37 mouse cellular contexts compared by ENCODE assay signal in genomic region chr5:103181622-103182021, GRCm38 (mm10). TPM values are rescaled to one million over a fixed set of nuclear protein-coding genes. Genes with fewer than 3 reads are reported as not detected.
"Had no signal": no experiment of that assay in that cellular context is flagged by ENCODE, and none has a peak within 500 bp of the region (broad histone marks: within the 10 kb centered on the region; RNA-seq: fewer than 3 reads in every experiment).

No protein-coding gene starts in this region.

- DNase-seq: left cerebral cortex, postnatal 4 days; liver; liver, embryonic 13.5 days; liver, postnatal 0 days; lung, adult 18-20 months; lung, adult 2 months; lung, embryonic 14.5 days; lung, postnatal 10 days; lung, postnatal 14 days; lung, postnatal 36 days; lung, postnatal 4 days; midbrain, embryonic 14.5 days had no signal

- H3K4me1 ChIP-seq: limb, embryonic 12.5 days; limb, embryonic 15.5 days; liver, embryonic 12.5 days; liver, embryonic 13.5 days; liver, embryonic 15.5 days; lung, embryonic 15.5 days; megakaryocyte, embryonic 14.5 days had no signal

- H3K27ac ChIP-seq: left cerebral cortex, adult 2 months; limb, embryonic 10.5 days; limb, embryonic 12.5 days; limb, embryonic 13.5 days; limb, embryonic 15.5 days; liver, embryonic 12.5 days; liver, embryonic 13.5 days; liver, embryonic 14.5 days; liver, embryonic 15.5 days; lung, embryonic 15.5 days; macrophage; midbrain, embryonic 10.5 days; midbrain, embryonic 12.5 days; midbrain, embryonic 13.5 days; midbrain, embryonic 15.5 days had no signal

- H3K27me3 ChIP-seq: limb, embryonic 12.5 days; limb, embryonic 13.5 days; limb, embryonic 15.5 days; liver, embryonic 12.5 days; liver, embryonic 13.5 days; liver, embryonic 15.5 days; lung, embryonic 15.5 days; megakaryocyte, embryonic 14.5 days; midbrain, embryonic 12.5 days; midbrain, embryonic 13.5 days; midbrain, embryonic 15.5 days had no signal

- H3K9ac ChIP-seq: limb, embryonic 12.5 days; limb, embryonic 13.5 days; limb, embryonic 15.5 days; liver, embryonic 12.5 days; liver, embryonic 13.5 days; liver, embryonic 14.5 days; liver, embryonic 15.5 days; liver, postnatal 0 days; lung, embryonic 14.5 days; lung, embryonic 15.5 days; midbrain, embryonic 12.5 days; midbrain, embryonic 13.5 days; midbrain, embryonic 15.5 days had no signal

- H3K9me3 ChIP-seq: limb, embryonic 10.5 days; limb, embryonic 13.5 days; limb, embryonic 15.5 days; liver, embryonic 12.5 days; liver, embryonic 13.5 days; liver, embryonic 15.5 days; lung, embryonic 15.5 days; midbrain, embryonic 15.5 days had no signal

- H3K4me2 ChIP-seq: limb, embryonic 12.5 days; limb, embryonic 13.5 days; limb, embryonic 15.5 days; liver, embryonic 11.5 days; liver, embryonic 12.5 days; liver, embryonic 13.5 days; liver, embryonic 15.5 days; lung, embryonic 14.5 days; lung, embryonic 15.5 days; midbrain, embryonic 12.5 days; midbrain, embryonic 13.5 days; midbrain, embryonic 15.5 days had no signal

- H3K4me3 ChIP-seq: left cerebral cortex, adult 2 months; limb, embryonic 10.5 days; limb, embryonic 12.5 days; limb, embryonic 13.5 days; limb, embryonic 15.5 days; liver, embryonic 12.5 days; liver, embryonic 13.5 days; liver, embryonic 15.5 days; lung, embryonic 15.5 days; megakaryocyte, embryonic 14.5 days; midbrain, embryonic 10.5 days; midbrain, embryonic 12.5 days; midbrain, embryonic 13.5 days; midbrain, embryonic 15.5 days; myocyte had no signal

- ATAC-seq: liver, embryonic 12.5 days; liver, postnatal 0 days; lung, postnatal 0 days; midbrain, embryonic 13.5 days; midbrain, embryonic 15.5 days; midbrain, embryonic 16.5 days had no signal

- H3K36me3 ChIP-seq: limb, embryonic 10.5 days; limb, embryonic 12.5 days; limb, embryonic 13.5 days; limb, embryonic 15.5 days; liver, embryonic 12.5 days; liver, embryonic 13.5 days; liver, embryonic 15.5 days; lung, embryonic 15.5 days; midbrain, embryonic 12.5 days; midbrain, embryonic 15.5 days had no signal

RNA-seq across cellular contexts. Expression of gene Mapk10, which starts 29.5 kb away (rescaled TPM):
- total RNA-seq: liver, adult 2 months; megakaryocyte progenitor cell, adult 5-6 weeks; megakaryocyte, adult 5-6 weeks; megakaryocyte-erythroid progenitor cell, adult 5-6 weeks; monocyte, adult 5-6 weeks had no signal
- polyA plus RNA-seq: liver, adult 2 months; liver, embryonic 16.5 days; liver, postnatal 0 days; macrophage had no signal
